Mouse (Mus musculus): Measurements from ENCODE around the gene C130050O18Rik. TPM values are rescaled to one million over a fixed set of nuclear protein-coding genes. Genes with fewer than 3 reads are reported as not detected.

Gene C130050O18Rik
- total RNA-seq, 1 experiment: 0.49 TPM

- no peaks in the 10 kb centered on the region for H3K9me3 ChIP-seq (ENCODE audit: control insufficient read depth, insufficient read depth, low read depth, low read length)
- no peak overlapping the region for H3K9ac ChIP-seq (ENCODE audit: insufficient read depth, low read depth, low read length, poor library complexity, severe bottlenecking)
- in situ Hi-C loops (cut with MboI; ENCODE audit: low sequenced_read_pairs in 2 of 2, unreplicated experiment in 2 of 2): no loop called here
- H3K27ac ChIP-seq (ENCODE audit: insufficient read depth, low read depth, low read length, poor library complexity, severe bottlenecking): no peak overlapping the region
- TF ChIP-seq CHD2 (IDR thresholded peaks at IDR 0.05; ENCODE audit: low read depth, low read length) (no peak), ZNF384 (IDR thresholded peaks at IDR 0.05; ENCODE audit: low read depth, low read length) (no peak), HCFC1 (IDR thresholded peaks at IDR 0.05; ENCODE audit: borderline replicate concordance, insufficient read depth, low read length) (no peak), ZC3H11A (IDR thresholded peaks at IDR 0.05; ENCODE audit: borderline replicate concordance, low read depth, low read length) (no peak), MAFK (IDR thresholded peaks at IDR 0.05; ENCODE audit: insufficient read depth, low read depth, low read length) (no peak)
- H3K36me3 ChIP-seq (ENCODE audit: control insufficient read depth, insufficient read depth, low read length, poor library complexity, severe bottlenecking): no peaks in the 10 kb centered on the region; the same call in 1 of the 2 replicates
- H3K4me1 ChIP-seq (ENCODE audit: control insufficient read depth in 2 of 2, insufficient read depth in 2 of 2, low read length in 2 of 2, poor library complexity in 1 of 2): peaks cover 0 to 20% of the 10 kb centered on the region in 2 experiments; a peak in 2 of 4 replicates
- H3K4me3 ChIP-seq (ENCODE audit: insufficient read depth in 1 of 2, low read depth in 1 of 2, low read length in 2 of 2, poor library complexity in 1 of 2, severe bottlenecking in 1 of 2): no peak overlapping the region
- no peak for DNase-seq (ENCODE audit: low read depth, low spot score)
Measured at GRCm38 (mm10) chr5:139441726-139442018, 36.6 kb downstream of the C130050O18Rik start.

GRCm38 (mm10) chr5:139442428-139442827, 37.3 kb downstream of the C130050O18Rik start:
- H3K9me3 ChIP-seq (ENCODE audit: control insufficient read depth, insufficient read depth, low read depth, low read length): no peaks in the 10 kb centered on the region
- no peak for DNase-seq (ENCODE audit: low read depth, low spot score)
- H3K27ac ChIP-seq (ENCODE audit: insufficient read depth, low read depth, low read length, poor library complexity, severe bottlenecking): no peak overlapping the region
- H3K9ac ChIP-seq (ENCODE audit: insufficient read depth, low read depth, low read length, poor library complexity, severe bottlenecking): no peak overlapping the region
- H3K4me1 ChIP-seq (ENCODE audit: control insufficient read depth in 2 of 2, insufficient read depth in 2 of 2, low read length in 2 of 2, poor library complexity in 1 of 2): peaks cover 0 to 20% of the 10 kb centered on the region in 2 experiments; a peak in 2 of 4 replicates
- H3K36me3 ChIP-seq (ENCODE audit: control insufficient read depth, insufficient read depth, low read length, poor library complexity, severe bottlenecking): no peaks in the 10 kb centered on the region; the same call in 1 of the 2 replicates
- no peak overlapping the region for H3K4me3 ChIP-seq (ENCODE audit: insufficient read depth in 1 of 2, low read depth in 1 of 2, low read length in 2 of 2, poor library complexity in 1 of 2, severe bottlenecking in 1 of 2)
- no peak for TF ChIP-seq ZC3H11A (IDR thresholded peaks at IDR 0.05; ENCODE audit: borderline replicate concordance, low read depth, low read length)
- TF ChIP-seq MAFK (IDR thresholded peaks at IDR 0.05; ENCODE audit: insufficient read depth, low read depth, low read length): no peak
- TF ChIP-seq ZNF384 (IDR thresholded peaks at IDR 0.05; ENCODE audit: low read depth, low read length): no peak
- no peak for TF ChIP-seq CHD2 (IDR thresholded peaks at IDR 0.05; ENCODE audit: low read depth, low read length)
- TF ChIP-seq HCFC1 (IDR thresholded peaks at IDR 0.05; ENCODE audit: borderline replicate concordance, insufficient read depth, low read length): no peak
- in situ Hi-C loops (cut with MboI; ENCODE audit: low sequenced_read_pairs in 2 of 2, unreplicated experiment in 2 of 2): no loop called here

GRCm38 (mm10) chr5:139442962-139443361, 37.9 kb downstream of the C130050O18Rik start:
- no peak overlapping the region for H3K4me3 ChIP-seq (ENCODE audit: insufficient read depth in 1 of 2, low read depth in 1 of 2, low read length in 2 of 2, poor library complexity in 1 of 2, severe bottlenecking in 1 of 2)
- TF ChIP-seq HCFC1 (IDR thresholded peaks at IDR 0.05; ENCODE audit: borderline replicate concordance, insufficient read depth, low read length) (no peak), MAFK (IDR thresholded peaks at IDR 0.05; ENCODE audit: insufficient read depth, low read depth, low read length) (no peak), CHD2 (IDR thresholded peaks at IDR 0.05; ENCODE audit: low read depth, low read length) (no peak), ZC3H11A (IDR thresholded peaks at IDR 0.05; ENCODE audit: borderline replicate concordance, low read depth, low read length) (no peak), ZNF384 (IDR thresholded peaks at IDR 0.05; ENCODE audit: low read depth, low read length) (no peak)
- H3K9ac ChIP-seq (ENCODE audit: insufficient read depth, low read depth, low read length, poor library complexity, severe bottlenecking): no peak overlapping the region
- H3K36me3 ChIP-seq (ENCODE audit: control insufficient read depth, insufficient read depth, low read length, poor library complexity, severe bottlenecking): no peaks in the 10 kb centered on the region; the same call in 1 of the 2 replicates
- in situ Hi-C loops (cut with MboI; ENCODE audit: low sequenced_read_pairs in 2 of 2, unreplicated experiment in 2 of 2): no loop called here
- no peaks in the 10 kb centered on the region for H3K9me3 ChIP-seq (ENCODE audit: control insufficient read depth, insufficient read depth, low read depth, low read length)
- peaks cover 0 to 20% of the 10 kb centered on the region in 2 experiments; a peak in 2 of 4 replicates for H3K4me1 ChIP-seq (ENCODE audit: control insufficient read depth in 2 of 2, insufficient read depth in 2 of 2, low read length in 2 of 2, poor library complexity in 1 of 2)
- DNase-seq (ENCODE audit: low read depth, low spot score): no peak
- H3K27ac ChIP-seq (ENCODE audit: insufficient read depth, low read depth, low read length, poor library complexity, severe bottlenecking): no peak overlapping the region

GRCm38 (mm10) chr5:139445258-139445657, 40.2 kb downstream of the C130050O18Rik start:
- Histone ChIP-seq H3K4me1 (ENCODE audit: control insufficient read depth in 2 of 2, insufficient read depth in 2 of 2, low read length in 2 of 2, poor library complexity in 1 of 2) (peaks cover 0 to 20% of the 10 kb centered on the region in 2 experiments; a peak in 2 of 4 replicates), H3K4me3 (ENCODE audit: insufficient read depth in 1 of 2, low read depth in 1 of 2, low read length in 2 of 2, poor library complexity in 1 of 2, severe bottlenecking in 1 of 2) (no peak overlapping the region), H3K9ac (ENCODE audit: insufficient read depth, low read depth, low read length, poor library complexity, severe bottlenecking) (no peak overlapping the region), H3K27ac (ENCODE audit: insufficient read depth, low read depth, low read length, poor library complexity, severe bottlenecking) (no peak overlapping the region), H3K36me3 (ENCODE audit: control insufficient read depth, insufficient read depth, low read length, poor library complexity, severe bottlenecking) (no peaks in the 10 kb centered on the region; the same call in 1 of the 2 replicates), H3K9me3 (ENCODE audit: control insufficient read depth, insufficient read depth, low read depth, low read length) (no peaks in the 10 kb centered on the region)
- DNase-seq (ENCODE audit: low read depth, low spot score): no peak
- TF ChIP-seq ZC3H11A (IDR thresholded peaks at IDR 0.05; ENCODE audit: borderline replicate concordance, low read depth, low read length): no peak
- no peak for TF ChIP-seq HCFC1 (IDR thresholded peaks at IDR 0.05; ENCODE audit: borderline replicate concordance, insufficient read depth, low read length)
- TF ChIP-seq CHD2 (IDR thresholded peaks at IDR 0.05; ENCODE audit: low read depth, low read length): no peak
- no peak for TF ChIP-seq MAFK (IDR thresholded peaks at IDR 0.05; ENCODE audit: insufficient read depth, low read depth, low read length)
- no peak for TF ChIP-seq ZNF384 (IDR thresholded peaks at IDR 0.05; ENCODE audit: low read depth, low read length)
- in situ Hi-C loops (cut with MboI; ENCODE audit: low sequenced_read_pairs in 2 of 2, unreplicated experiment in 2 of 2): no loop called here
